Mouse (Mus musculus): ENCODE data around the gene Tmx2.
"Not testable (repeated sequence)": the region's sequence is repeated elsewhere in the genome, so short reads cannot be mapped to it uniquely, and the experiment has no call there.

The Tmx2 gene

GRCm38 (mm10) chr2:84679016-84679415, at the start of gene Tmx2:
Gene Tmx2, minus strand, starts transcription at chr2:84679140.
- DNase-seq (ENCODE audit: low read depth in 2 of 2, low spot score in 2 of 2): no peak

- not testable (repeated sequence) for DNase-seq (ENCODE audit: low read depth in 2 of 2, low spot score in 2 of 2)
Observed at GRCm38 (mm10) chr2:84728191-84728590, 49.3 kb upstream of the Tmx2 start.

GRCm38 (mm10) chr2:84727172-84727858, 48.4 kb upstream of the Tmx2 start, which contains the start of gene Clp1:
Gene Clp1, minus strand, starts transcription at chr2:84727350.
- peak; percentile 87 to 90 for DNase-seq (ENCODE audit: low read depth in 2 of 2, low spot score in 2 of 2)

DNA sequence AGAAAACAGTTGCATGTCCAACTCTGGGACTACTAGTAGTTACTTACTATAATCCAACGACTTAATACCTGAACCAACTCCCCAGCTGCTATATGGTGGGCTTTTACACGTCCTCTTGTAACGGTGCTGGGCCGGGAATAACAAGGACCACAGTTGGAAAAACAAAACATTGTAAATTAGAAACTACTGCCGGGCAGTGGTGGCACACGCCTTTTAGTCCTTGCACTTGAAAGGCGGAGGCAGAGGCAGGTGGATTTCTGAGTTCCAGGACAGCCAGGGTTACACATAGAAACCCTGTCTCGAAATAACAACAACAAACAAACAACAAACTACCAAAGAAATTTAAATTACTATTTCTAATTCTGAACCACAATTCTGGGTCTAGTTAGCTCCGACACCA, 47.8 kb upstream of the Tmx2 start:
- no peak for DNase-seq (ENCODE audit: low read depth in 2 of 2, low spot score in 2 of 2)

- no peak for DNase-seq (ENCODE audit: low read depth in 2 of 2, low spot score in 2 of 2)
Observed at GRCm38 (mm10) chr2:84725770-84726169, 46.8 kb upstream of the Tmx2 start.

DNA sequence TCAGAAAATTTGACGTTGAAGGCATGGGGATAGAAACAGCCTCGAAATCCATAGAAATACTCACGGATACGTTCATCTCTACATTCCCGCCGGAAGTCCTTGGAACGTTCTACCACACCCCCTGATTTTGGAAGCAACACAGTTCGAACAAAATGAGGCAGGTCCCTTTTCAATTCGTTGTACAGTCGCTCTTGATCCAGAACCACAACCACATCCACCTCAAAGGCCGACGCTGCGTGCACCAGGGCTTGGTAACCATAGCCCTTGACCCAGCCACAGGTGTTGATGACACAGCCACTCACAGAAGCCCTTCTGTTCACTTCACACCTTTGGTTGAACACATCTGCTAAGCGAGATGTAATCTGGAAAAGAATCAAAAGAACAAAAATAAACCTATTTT, 44.9 kb upstream of the Tmx2 start:
- DNase-seq (ENCODE audit: low read depth in 2 of 2, low spot score in 2 of 2): no peak

DNA sequence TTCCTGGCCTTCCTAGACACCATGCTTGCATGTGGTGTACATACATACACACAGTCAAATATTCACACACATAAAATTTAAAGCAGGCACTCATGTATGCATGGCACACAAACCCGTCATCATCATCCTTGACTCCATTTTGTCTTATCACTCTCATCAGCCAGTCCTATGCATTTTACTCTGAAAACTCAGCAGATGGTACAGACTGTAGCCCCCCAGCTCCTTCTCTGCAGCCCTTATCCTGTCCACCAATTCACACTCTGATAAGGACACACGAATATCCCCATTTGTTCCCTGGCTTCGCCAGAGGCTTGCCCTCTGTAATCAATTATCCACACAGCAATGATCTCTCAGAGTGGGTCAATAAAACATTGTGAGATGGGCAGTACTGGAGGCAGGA, 42.2 kb upstream of the Tmx2 start:
- DNase-seq (ENCODE audit: low read depth in 2 of 2, low spot score in 2 of 2): no peak

DNA sequence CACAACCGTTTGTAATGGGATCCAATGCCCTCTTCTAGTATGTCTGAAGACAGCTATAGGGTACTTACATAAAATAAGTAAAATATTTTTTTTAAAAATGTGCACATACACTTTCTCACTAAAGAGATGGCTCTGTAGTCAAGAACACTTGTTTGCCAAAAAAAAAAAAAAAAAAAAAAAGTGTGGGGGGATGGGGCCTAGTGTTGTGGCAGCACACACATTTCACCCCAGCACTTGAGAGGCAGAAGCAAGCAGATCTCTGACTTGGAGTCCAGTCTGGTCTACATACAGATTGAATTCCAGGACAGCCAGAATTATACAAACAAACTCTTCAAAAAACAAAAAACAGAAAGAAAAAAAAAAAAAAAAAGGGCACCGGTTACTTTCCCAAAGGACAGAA, 41.8 kb upstream of the Tmx2 start:
- DNase-seq (ENCODE audit: low read depth in 2 of 2, low spot score in 2 of 2): no peak

- no peak for DNase-seq (ENCODE audit: low read depth in 2 of 2, low spot score in 2 of 2)
Observed at GRCm38 (mm10) chr2:84717357-84717756, 38.4 kb upstream of the Tmx2 start.

DNA sequence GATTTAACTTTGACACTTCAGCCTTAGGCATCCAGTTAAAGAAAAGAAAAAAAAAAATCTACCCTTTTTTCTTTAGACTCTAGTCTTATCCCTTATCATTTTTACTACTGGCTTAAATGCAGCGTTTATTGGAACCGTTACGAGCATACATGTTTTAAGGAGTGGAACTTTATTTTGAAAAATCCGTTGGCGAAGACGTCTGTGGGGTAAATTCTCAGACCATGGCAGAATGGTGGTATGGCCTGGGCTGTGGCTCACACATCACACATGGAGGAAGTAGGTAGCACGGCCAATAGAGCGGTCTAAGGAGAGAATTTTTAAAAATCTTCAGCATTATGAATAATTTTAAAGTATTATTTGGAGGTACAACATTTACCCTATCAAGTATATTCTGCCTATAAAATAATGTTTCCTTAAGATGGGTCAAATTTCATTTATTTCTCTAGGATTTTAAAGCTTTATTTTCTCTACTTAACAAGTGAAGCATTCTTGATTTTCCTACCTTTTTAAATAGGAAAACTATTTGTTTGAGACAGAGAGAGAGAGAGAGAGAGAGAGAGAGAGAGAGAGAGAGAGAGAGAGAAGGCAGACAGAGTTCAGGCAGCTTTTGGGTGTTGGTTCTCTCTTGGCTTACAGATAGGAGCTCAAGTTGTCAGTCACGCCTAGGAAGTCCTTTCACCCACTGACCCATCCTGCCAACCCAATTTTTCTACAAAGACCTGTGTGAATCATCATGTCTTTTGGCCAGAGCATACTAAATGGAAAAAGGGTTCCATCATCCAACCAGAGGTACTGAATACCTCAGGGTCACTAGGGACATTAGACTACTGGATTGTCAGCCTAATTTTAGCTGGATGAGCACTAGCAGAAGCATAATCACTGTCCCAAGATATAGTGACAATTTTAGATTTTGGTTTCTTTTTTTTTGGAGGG, 37.7 kb upstream of the Tmx2 start:
- DNase-seq (ENCODE audit: low read depth in 2 of 2, low spot score in 2 of 2): no peak

DNA sequence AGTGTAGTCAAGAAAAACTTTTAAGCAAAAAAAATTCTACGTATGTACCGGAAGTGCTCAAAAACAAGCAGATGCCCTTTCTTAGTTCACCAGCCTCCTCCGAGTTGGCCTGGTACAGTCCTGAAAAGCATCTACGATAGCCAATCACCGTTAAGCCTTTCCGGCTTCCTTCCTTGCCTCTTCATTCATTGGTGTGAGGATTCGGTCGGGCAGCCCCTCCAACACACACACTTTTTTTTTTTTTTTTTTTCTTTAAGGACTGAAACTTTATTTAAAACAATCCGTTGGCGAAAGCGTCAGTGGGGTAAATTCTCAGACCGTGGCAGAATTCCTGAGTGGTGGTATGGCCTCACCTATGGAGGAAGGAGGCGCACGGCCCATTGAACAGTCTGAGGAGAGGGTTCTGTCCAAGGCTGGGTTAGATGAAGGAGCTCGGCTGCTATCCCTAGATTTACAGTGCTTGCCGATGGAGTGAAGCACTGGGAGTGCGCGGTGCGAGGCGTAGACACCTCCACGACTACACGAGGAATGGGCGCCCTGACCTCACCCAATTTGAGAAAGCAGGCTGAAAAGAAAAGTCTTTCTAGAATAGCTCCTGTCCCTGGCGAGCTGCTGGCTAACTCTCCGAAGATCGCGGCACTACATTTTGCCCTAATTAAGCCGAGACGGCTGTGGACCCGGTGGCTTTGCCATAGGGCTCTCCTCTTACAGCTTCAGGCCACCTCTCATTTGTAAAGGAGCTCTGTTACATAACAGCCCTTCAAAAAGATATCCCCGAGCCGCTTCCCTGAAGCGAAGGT, 36.8 kb upstream of the Tmx2 start:
- DNase-seq (ENCODE audit: low read depth in 2 of 2, low spot score in 2 of 2): peak in 1 of 2 experiments; percentile 63

- peak; percentile 99 for DNase-seq (ENCODE audit: low read depth in 2 of 2, low spot score in 2 of 2)
Observed at GRCm38 (mm10) chr2:84714811-84715561, 36.0 kb upstream of the Tmx2 start, which contains the start of gene Zdhhc5. Gene Zdhhc5, minus strand, starts transcription at chr2:84715180.

- no peak for DNase-seq (ENCODE audit: low read depth in 2 of 2, low spot score in 2 of 2)
Observed at GRCm38 (mm10) chr2:84714422-84714810, 35.5 kb upstream of the Tmx2 start.

DNA sequence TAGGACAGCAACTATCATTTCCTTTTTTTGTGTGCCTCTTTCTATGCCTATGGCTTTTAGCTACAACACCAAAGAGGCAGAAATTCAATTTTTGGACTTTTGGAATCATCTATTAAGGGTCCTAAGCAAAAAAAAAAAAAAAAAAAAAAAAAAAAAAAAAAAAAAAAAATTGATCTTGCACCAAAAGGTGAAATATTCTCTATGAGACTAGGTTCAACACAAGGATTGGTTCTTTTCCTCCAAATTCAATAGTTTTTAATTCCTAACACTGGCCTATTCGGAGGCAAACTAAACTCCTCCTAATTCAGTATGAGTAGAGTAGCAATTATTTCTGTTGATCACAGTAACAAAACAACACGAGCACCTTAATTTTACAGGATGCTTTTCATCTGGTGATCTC, 33.0 kb upstream of the Tmx2 start:
- no peak for DNase-seq (ENCODE audit: low read depth in 2 of 2, low spot score in 2 of 2)

DNA sequence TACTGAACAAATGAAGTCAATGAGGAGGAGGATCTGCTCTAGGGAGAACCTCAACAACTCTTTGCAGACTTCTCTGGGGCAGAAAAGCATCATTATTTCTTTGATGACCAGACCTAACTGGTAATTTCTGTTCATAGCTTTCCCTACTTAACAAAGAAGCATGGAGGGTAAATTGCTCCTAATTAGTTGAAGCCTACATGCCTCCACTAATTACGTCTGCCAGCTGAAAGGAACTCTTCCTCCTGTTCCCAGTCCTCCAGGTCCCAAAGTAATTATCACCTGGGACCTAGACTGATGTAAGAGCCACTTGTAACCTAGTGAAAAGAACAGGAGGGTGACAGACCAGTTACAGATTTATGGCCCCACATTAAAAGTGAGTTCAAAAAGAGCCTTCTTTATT, 28.6 kb upstream of the Tmx2 start:
- DNase-seq (ENCODE audit: low read depth in 2 of 2, low spot score in 2 of 2): no peak

DNA sequence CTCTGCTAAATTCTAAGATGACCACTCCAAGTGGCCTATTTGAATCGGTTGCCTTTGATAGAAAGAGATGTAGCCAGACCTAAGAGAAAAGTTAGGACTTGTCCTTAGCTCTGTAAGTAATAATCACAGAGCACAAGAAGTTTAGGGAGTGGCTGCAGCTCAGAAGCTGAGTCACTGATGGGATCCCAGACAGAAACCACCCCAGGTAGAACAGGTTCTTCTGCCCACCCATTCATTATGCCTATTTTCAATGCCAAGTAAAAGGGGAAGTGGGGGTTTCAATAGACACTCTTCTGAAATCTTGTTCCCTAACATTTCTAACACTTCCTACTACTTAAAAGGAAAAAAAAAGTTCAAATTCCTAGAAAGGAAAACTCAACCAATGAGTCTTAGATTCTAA, 26.4 kb upstream of the Tmx2 start:
- no peak for DNase-seq (ENCODE audit: low read depth in 2 of 2, low spot score in 2 of 2)

DNA sequence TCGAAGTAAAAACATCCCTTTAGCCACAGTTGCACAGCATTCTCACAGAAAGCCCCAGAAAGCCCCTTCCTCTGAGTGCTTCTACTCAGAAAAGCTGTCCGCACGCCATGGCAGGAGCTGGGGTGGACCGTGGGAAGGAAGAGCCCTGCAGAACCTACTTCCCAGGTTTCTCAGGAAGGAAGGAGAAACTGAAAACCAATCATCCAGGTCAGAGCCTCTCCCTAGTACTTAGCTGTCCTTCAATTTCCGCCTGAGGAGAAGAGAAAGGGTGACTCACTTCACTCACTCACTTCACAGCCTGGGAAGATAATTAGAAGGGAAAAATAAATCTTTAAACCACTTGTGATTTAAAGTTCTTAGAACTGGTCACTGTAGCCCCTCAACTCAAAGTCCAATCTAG, 25.4 kb upstream of the Tmx2 start:
- no peak for DNase-seq (ENCODE audit: low read depth in 2 of 2, low spot score in 2 of 2)

DNA sequence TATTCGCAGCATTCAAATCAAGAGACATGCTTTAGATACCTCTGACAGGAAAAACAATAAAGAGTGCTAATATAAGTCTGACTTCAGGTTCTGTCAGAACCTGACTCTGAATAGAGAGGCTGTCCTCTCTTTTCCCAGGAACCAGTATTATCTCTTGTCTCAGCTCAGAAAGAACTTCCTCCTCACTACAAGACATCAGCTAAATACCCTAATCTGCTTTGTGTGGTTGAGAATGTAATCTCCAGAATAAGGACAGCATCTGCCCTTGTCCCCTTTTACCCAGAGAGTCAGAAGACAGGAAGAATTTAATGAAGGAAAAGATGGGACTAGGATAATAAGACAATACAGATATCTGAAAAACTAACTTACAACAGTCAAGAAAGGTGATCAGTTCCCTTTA, 24.6 kb upstream of the Tmx2 start:
- no peak for DNase-seq (ENCODE audit: low read depth in 2 of 2, low spot score in 2 of 2)

- DNase-seq (ENCODE audit: low read depth in 2 of 2, low spot score in 2 of 2): no peak
Observed at GRCm38 (mm10) chr2:84695007-84695695, 16.2 kb upstream of the Tmx2 start.

- no peak for DNase-seq (ENCODE audit: low read depth in 2 of 2, low spot score in 2 of 2)
Observed at GRCm38 (mm10) chr2:84690050-84690449, 11.1 kb upstream of the Tmx2 start.

All from CD8-positive naive resting alpha-beta T cell, adult 2 months (primary cell).